Mouse (Mus musculus): ENCODE data around the gene Vwf. TPM values are rescaled to one million over a fixed set of nuclear protein-coding genes. Genes with fewer than 3 reads are reported as not detected.

The Vwf gene
- polyA plus RNA-seq, 1 experiment = 15.0 TPM

- no peak for DNase-seq
- TF ChIP-seq CTCF (IDR thresholded peaks at IDR 0.05; ENCODE audit: borderline replicate concordance, insufficient read depth, low read depth, low read length) = no peak
- no peak for TF ChIP-seq POLR2A (IDR thresholded peaks at IDR 0.05; ENCODE audit: borderline replicate concordance, insufficient read depth, low read length)
- Histone ChIP-seq H3K27me3 (ENCODE audit: control insufficient read depth, insufficient read depth, low read length) (no peaks in the 10 kb centered on the region), H3K4me3 (replicated peaks; ENCODE audit: insufficient read depth, low read depth, low read length) (no peak overlapping the region), H3K4me1 (ENCODE audit: control insufficient read depth, insufficient read depth, low read length) (no peaks in the 10 kb centered on the region), H3K27ac (ENCODE audit: insufficient read depth, low read length) (no peak overlapping the region)
- WGBS = 88% methylated on average over 11 of the region's 11 CpGs
Measured at GRCm38 (mm10) chr6:125533104-125533650, 13.4 kb upstream of the Vwf start.

- Histone ChIP-seq H3K27me3 (ENCODE audit: control insufficient read depth, insufficient read depth, low read length) (no peaks in the 10 kb centered on the region), H3K4me1 (ENCODE audit: control insufficient read depth, insufficient read depth, low read length) (peaks cover 2% of the 10 kb centered on the region; the same call in 1 of the 2 replicates), H3K27ac (ENCODE audit: insufficient read depth, low read length) (no peak overlapping the region), H3K4me3 (replicated peaks; ENCODE audit: insufficient read depth, low read depth, low read length) (no peak overlapping the region)
- 86% methylated on average over 5 of the region's 5 CpGs for WGBS
- TF ChIP-seq CTCF (IDR thresholded peaks at IDR 0.05; ENCODE audit: borderline replicate concordance, insufficient read depth, low read depth, low read length) (no peak), POLR2A (IDR thresholded peaks at IDR 0.05; ENCODE audit: borderline replicate concordance, insufficient read depth, low read length) (no peak)
- DNase-seq = no peak
Measured at GRCm38 (mm10) chr6:125534990-125535389, 11.6 kb upstream of the Vwf start.

GRCm38 (mm10) chr6:125538469-125538868 is 8.1 kb upstream of the Vwf start:
- no peak for DNase-seq
- Histone ChIP-seq H3K4me3 (replicated peaks; ENCODE audit: insufficient read depth, low read depth, low read length) (no peak overlapping the region), H3K4me1 (ENCODE audit: control insufficient read depth, insufficient read depth, low read length) (peaks cover 2% of the 10 kb centered on the region; the same call in 1 of the 2 replicates), H3K27ac (ENCODE audit: insufficient read depth, low read length) (no peak overlapping the region), H3K27me3 (ENCODE audit: control insufficient read depth, insufficient read depth, low read length) (no peaks in the 10 kb centered on the region)
- no peak for TF ChIP-seq POLR2A (IDR thresholded peaks at IDR 0.05; ENCODE audit: borderline replicate concordance, insufficient read depth, low read length)
- TF ChIP-seq CTCF (IDR thresholded peaks at IDR 0.05; ENCODE audit: borderline replicate concordance, insufficient read depth, low read depth, low read length) = no peak
- WGBS = 82% methylated on average over 5 of the region's 5 CpGs

- TF ChIP-seq POLR2A (IDR thresholded peaks at IDR 0.05; ENCODE audit: borderline replicate concordance, insufficient read depth, low read length) (no peak), CTCF (IDR thresholded peaks at IDR 0.05; ENCODE audit: borderline replicate concordance, insufficient read depth, low read depth, low read length) (no peak)
- 30% methylated on average over 8 of the region's 8 CpGs for WGBS
Measured at GRCm38 (mm10) chr6:125539423-125539822, 7.2 kb upstream of the Vwf start.

GRCm38 (mm10) chr6:125540199-125540598 is 6.4 kb upstream of the Vwf start:
- no peak for TF ChIP-seq CTCF (IDR thresholded peaks at IDR 0.05; ENCODE audit: borderline replicate concordance, insufficient read depth, low read depth, low read length)
- no peak for TF ChIP-seq POLR2A (IDR thresholded peaks at IDR 0.05; ENCODE audit: borderline replicate concordance, insufficient read depth, low read length)

More at GRCm38 (mm10) chr6:125539423-125539822, 7.2 kb upstream of the Vwf start:
- no peak overlapping the region for H3K27ac ChIP-seq (ENCODE audit: insufficient read depth, low read length)
- H3K4me1 ChIP-seq (ENCODE audit: control insufficient read depth, insufficient read depth, low read length) = peaks cover 2% of the 10 kb centered on the region; the same call in 1 of the 2 replicates
- no peak for DNase-seq
- H3K27me3 ChIP-seq (ENCODE audit: control insufficient read depth, insufficient read depth, low read length) = no peaks in the 10 kb centered on the region
- H3K4me3 ChIP-seq (replicated peaks; ENCODE audit: insufficient read depth, low read depth, low read length) = no peak overlapping the region

GRCm38 (mm10) chr6:125540826-125541225 is 5.7 kb upstream of the Vwf start:
- Histone ChIP-seq H3K27ac (ENCODE audit: insufficient read depth, low read length) (no peak overlapping the region), H3K4me3 (replicated peaks; ENCODE audit: insufficient read depth, low read depth, low read length) (no peak overlapping the region), H3K4me1 (ENCODE audit: control insufficient read depth, insufficient read depth, low read length) (peaks cover 2% of the 10 kb centered on the region; the same call in 1 of the 2 replicates), H3K27me3 (ENCODE audit: control insufficient read depth, insufficient read depth, low read length) (no peaks in the 10 kb centered on the region)
- TF ChIP-seq POLR2A (IDR thresholded peaks at IDR 0.05; ENCODE audit: borderline replicate concordance, insufficient read depth, low read length) (no peak), CTCF (IDR thresholded peaks at IDR 0.05; ENCODE audit: borderline replicate concordance, insufficient read depth, low read depth, low read length) (no peak)
- WGBS = 94% methylated on average over 6 of the region's 6 CpGs
- no peak for DNase-seq

More at GRCm38 (mm10) chr6:125540199-125540598, 6.4 kb upstream of the Vwf start:
- no peak overlapping the region for H3K27ac ChIP-seq (ENCODE audit: insufficient read depth, low read length)
- H3K4me3 ChIP-seq (replicated peaks; ENCODE audit: insufficient read depth, low read depth, low read length) = no peak overlapping the region
- peaks cover 2% of the 10 kb centered on the region; the same call in 1 of the 2 replicates for H3K4me1 ChIP-seq (ENCODE audit: control insufficient read depth, insufficient read depth, low read length)
- no peaks in the 10 kb centered on the region for H3K27me3 ChIP-seq (ENCODE audit: control insufficient read depth, insufficient read depth, low read length)
- DNase-seq = no peak
- 80% methylated on average over 10 of the region's 10 CpGs for WGBS

GRCm38 (mm10) chr6:125541296-125541695 is 5.3 kb upstream of the Vwf start:
- 91% methylated on average over 6 of the region's 6 CpGs for WGBS
- Histone ChIP-seq H3K4me3 (replicated peaks; ENCODE audit: insufficient read depth, low read depth, low read length) (no peak overlapping the region), H3K27me3 (ENCODE audit: control insufficient read depth, insufficient read depth, low read length) (no peaks in the 10 kb centered on the region), H3K27ac (ENCODE audit: insufficient read depth, low read length) (no peak overlapping the region), H3K4me1 (ENCODE audit: control insufficient read depth, insufficient read depth, low read length) (peaks cover 2% of the 10 kb centered on the region; the same call in 1 of the 2 replicates)
- TF ChIP-seq POLR2A (IDR thresholded peaks at IDR 0.05; ENCODE audit: borderline replicate concordance, insufficient read depth, low read length) (no peak), CTCF (IDR thresholded peaks at IDR 0.05; ENCODE audit: borderline replicate concordance, insufficient read depth, low read depth, low read length) (no peak)
- no peak for DNase-seq

- TF ChIP-seq CTCF (IDR thresholded peaks at IDR 0.05; ENCODE audit: borderline replicate concordance, insufficient read depth, low read depth, low read length) (no peak), POLR2A (IDR thresholded peaks at IDR 0.05; ENCODE audit: borderline replicate concordance, insufficient read depth, low read length) (no peak)
- H3K4me1 ChIP-seq (ENCODE audit: control insufficient read depth, insufficient read depth, low read length) = no peaks in the 10 kb centered on the region
- no peaks in the 10 kb centered on the region; the same call in 1 of the 2 replicates for H3K27me3 ChIP-seq (ENCODE audit: control insufficient read depth, insufficient read depth, low read length)
- H3K4me3 ChIP-seq (replicated peaks; ENCODE audit: insufficient read depth, low read depth, low read length) = no peak overlapping the region
- no peak overlapping the region for H3K27ac ChIP-seq (ENCODE audit: insufficient read depth, low read length)
- no peak for DNase-seq
- WGBS = 87% methylated on average over 10 of the region's 10 CpGs
Measured at GRCm38 (mm10) chr6:125548406-125548805, 1.8 kb downstream of the Vwf start.
